Mouse (Mus musculus): ENCODE data around the gene Aebp1.

Gene Aebp1

DNA sequence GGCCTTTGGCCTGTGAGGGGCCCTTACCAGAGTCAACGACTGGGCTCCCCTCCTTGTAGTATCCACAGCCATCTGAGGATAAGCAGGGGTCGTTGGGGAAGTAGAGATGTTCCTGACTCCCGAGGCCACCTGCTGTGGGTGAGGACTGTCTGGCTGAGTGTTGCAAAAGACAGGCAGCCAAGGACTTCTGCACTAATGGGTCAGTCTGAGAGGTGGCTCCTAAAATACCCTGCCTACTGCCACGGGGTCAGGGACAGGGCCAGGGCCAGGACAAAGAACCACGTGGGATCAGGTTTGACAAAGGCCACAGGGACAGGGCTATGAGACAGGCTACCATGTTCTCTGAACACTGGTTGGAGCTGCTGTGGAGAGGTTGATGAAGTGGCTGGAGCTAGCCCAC is 53.2 kb downstream of the Aebp1 start:
- in situ Hi-C loops (cut with MboI; ENCODE audit: unreplicated experiment in 2 of 2), result loop anchor here in 1 of 2 experiments (10.0 to 25.0 kb wide), 3 partner anchors 260 to 978 kb away; partner anchors contain the start of gene Nefh

DNA sequence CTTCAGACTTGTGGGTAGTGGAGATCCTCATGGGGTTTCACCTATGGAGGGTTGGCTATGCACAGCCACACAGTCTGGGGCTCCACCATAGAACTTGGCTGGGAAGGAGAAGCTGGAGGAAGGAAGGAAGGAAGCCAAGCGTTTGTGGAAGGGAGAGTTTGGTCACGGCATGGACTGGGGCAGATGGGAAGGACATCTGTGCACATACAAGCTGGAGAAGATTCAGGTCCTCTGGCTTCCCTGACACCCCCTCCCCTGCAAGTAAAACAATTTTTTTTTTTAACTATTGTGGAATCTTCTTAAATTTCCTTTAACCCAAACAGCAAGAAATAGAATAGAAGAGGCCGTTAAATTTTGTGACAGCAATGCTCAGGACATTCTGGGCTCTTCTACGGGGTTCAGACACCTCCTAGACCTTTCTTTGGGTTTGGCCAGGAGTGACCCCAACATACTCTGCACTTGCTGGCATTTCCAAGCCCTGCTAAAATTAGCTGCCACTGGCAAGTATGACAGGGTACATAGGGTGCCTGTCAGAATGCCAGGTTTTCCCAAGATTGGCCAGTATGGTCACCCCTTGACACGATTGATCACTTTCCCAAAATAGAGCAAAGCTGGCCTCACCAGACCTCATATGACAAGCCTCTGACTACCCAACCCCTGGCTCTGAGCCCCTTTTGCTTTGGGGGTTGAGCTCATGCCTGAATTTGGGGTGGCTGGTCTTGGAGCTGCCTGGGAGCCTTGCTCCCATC is 53.9 kb downstream of the Aebp1 start:
- in situ Hi-C loops (cut with MboI; ENCODE audit: unreplicated experiment in 2 of 2), result loop anchor here in 1 of 2 experiments (10.0 to 25.0 kb wide), 3 partner anchors 261 to 978 kb away; partner anchors contain the start of gene Nefh

DNA sequence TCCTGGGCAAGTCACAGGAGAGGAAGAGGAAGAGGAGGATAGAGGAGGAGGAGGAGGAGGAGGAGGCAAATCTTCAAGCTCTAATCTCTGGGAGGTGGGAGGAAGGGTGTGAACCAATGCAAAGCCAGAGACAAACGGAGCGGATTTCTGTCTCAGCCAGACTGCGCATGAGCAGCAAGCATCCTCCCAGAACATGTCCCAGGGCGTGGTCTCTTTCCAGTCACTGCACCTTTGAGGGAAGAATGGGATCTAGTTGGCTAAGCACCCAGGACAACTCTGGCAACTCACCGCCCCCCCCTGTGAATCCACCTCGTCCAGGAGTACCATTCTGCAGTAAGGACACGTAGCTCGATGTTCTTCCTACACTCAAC is 54.4 kb downstream of the Aebp1 start:
- in situ Hi-C loops (cut with MboI; ENCODE audit: unreplicated experiment in 2 of 2), result loop anchor here in 1 of 2 experiments (10.0 to 25.0 kb wide), 3 partner anchors 261 to 979 kb away; partner anchors contain the start of gene Nefh

DNA sequence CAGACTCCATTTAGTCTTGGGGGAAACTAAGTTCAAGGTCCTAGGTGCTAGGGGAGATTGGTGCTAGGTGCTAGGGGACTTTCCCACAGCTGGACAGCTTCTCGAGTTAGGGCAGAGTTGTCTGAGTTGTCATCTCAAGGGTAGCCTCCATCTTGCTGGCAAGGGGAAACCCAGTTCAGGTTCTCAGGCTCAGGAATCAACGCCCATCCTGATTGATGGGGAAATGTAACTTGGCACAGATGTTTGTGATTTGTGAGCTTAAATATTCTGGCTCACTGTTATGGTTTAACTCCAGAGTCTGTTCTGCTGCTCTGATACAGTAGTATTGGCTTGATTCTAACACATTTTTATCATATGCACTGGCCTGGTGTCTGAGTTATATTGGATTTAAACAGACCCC is 56.4 kb downstream of the Aebp1 start:
- in situ Hi-C loops (cut with MboI; ENCODE audit: unreplicated experiment in 2 of 2), result loop anchor here in 1 of 2 experiments (10.0 to 25.0 kb wide), 3 partner anchors 263 to 981 kb away; partner anchors contain the start of gene Nefh

DNA sequence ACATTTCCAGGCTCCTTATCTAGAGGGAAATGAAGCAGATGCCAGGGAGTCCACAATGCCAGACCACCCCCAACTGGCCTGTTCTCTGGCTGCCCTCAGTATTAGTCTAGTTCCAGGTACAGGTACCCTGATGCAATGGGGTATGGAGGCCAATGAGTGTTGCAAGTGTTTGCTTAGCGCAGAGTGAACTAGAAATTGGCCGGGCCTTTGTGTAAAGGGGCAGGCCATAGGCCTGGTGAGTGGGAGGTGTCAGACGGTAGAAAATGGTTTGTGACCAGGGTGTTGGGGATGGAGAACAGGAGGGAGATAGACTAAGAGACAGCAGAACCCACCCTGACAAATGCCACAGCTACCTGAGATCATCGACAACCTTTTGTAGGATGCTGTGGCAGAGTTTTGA is 57.9 kb downstream of the Aebp1 start:
- in situ Hi-C loops (cut with MboI; ENCODE audit: unreplicated experiment in 2 of 2), result loop anchor here in 1 of 2 experiments (10.0 to 25.0 kb wide), 3 partner anchors 265 to 982 kb away; partner anchors contain the start of gene Nefh

DNA sequence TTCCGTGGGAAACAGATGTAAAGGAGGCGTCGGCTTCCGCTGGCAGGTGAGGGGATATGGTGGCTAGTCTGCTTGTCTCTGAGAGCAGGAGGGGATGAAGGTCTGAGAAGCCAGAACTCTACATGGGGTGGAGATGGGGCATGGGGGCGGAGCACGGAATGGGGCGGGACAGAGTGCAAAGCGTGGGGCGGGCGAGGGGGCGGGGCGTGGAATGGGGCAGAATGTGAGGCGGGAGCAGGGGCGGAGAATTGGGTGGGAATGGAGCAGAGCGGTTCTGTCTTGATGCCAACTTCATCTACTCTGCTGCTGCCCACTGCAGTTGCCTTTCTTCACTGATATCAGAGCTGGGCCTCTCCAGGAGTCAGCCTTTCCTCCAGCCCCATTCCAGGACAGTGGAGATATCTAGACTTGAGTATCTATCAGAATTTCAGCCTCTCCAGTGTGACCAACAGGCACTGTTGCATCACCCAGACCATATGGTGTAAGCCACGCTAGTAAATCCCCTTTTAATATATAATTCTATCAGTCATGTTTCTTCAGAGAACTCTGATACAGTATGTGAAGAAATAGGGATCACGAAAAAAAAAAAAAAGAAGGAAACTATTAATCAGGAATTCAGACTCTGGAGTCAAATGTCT is 58.7 kb downstream of the Aebp1 start:
- in situ Hi-C loops (cut with MboI; ENCODE audit: unreplicated experiment in 2 of 2), result loop anchor here in 1 of 2 experiments (25.0 kb wide), 1 partner anchor 983 kb away; the partner anchor contains the start of gene Nefh
